Mouse (Mus musculus) layer of hippocampus, postnatal 10 days (tissue): ENCODE results near the gene Foxp1. TPM values are rescaled to one million over a fixed set of nuclear protein-coding genes. Genes with fewer than 3 reads are reported as not detected.

Experiments
- DNase-seq, 2 experiments: peaks; one replicate each; pipeline ENCODE4 v3.0.0; 2021; ENCODE audit warnings: low spot score in 2 of 2
- total RNA-seq, 2 experiments: library from RNA; stranded (reverse); gene quantifications; 2 replicates each; pipeline ENCODE4 v1.2.3; 2021

Foxp1 gene
- total RNA-seq, 2 experiments from 2014 or later: 139 to 149 TPM

- DNase-seq: peak; percentile 69 to 71
Measured at GRCm38 (mm10) chr6:99485217-99485883, 37.2 kb downstream of the Foxp1 start.

- DNase-seq: no peak
Measured at GRCm38 (mm10) chr6:99484884-99485216, 37.7 kb downstream of the Foxp1 start.

GRCm38 (mm10) chr6:99484197-99484725 is 38.3 kb downstream of the Foxp1 start:
- no peak for DNase-seq

GRCm38 (mm10) chr6:99483556-99483955 is 39.0 kb downstream of the Foxp1 start:
- DNase-seq: no peak

- no peak for DNase-seq
Measured at GRCm38 (mm10) chr6:99481568-99481967, 41.0 kb downstream of the Foxp1 start.

- DNase-seq: no peak
Measured at GRCm38 (mm10) chr6:99478873-99479650, 43.5 kb downstream of the Foxp1 start.

- DNase-seq: no peak
Measured at GRCm38 (mm10) chr6:99475040-99475439, 47.5 kb downstream of the Foxp1 start.

- DNase-seq: no peak
Measured at GRCm38 (mm10) chr6:99470906-99471305, 51.6 kb downstream of the Foxp1 start.

- DNase-seq: no peak
Measured at GRCm38 (mm10) chr6:99469134-99469834, 53.2 kb downstream of the Foxp1 start.

- no peak for DNase-seq
Measured at GRCm38 (mm10) chr6:99467831-99468230, 54.7 kb downstream of the Foxp1 start.

GRCm38 (mm10) chr6:99467109-99467508 is 55.4 kb downstream of the Foxp1 start:
- no peak for DNase-seq

GRCm38 (mm10) chr6:99466354-99466753 is 56.2 kb downstream of the Foxp1 start:
- no peak for DNase-seq

- DNase-seq: no peak
Measured at GRCm38 (mm10) chr6:99464449-99464848, 58.1 kb downstream of the Foxp1 start.

GRCm38 (mm10) chr6:99463906-99464305 is 58.6 kb downstream of the Foxp1 start:
- DNase-seq: peak; percentile 23 to 41

- no peak for DNase-seq
Measured at GRCm38 (mm10) chr6:99458775-99459174, 63.7 kb downstream of the Foxp1 start.

- DNase-seq: no peak
Measured at GRCm38 (mm10) chr6:99453763-99454520, 68.6 kb downstream of the Foxp1 start.

- DNase-seq: no peak
Measured at GRCm38 (mm10) chr6:99452638-99453185, 69.8 kb downstream of the Foxp1 start.

GRCm38 (mm10) chr6:99451479-99451878 is 71.0 kb downstream of the Foxp1 start:
- no peak for DNase-seq

GRCm38 (mm10) chr6:99447447-99447846 is 75.1 kb downstream of the Foxp1 start:
- DNase-seq: no peak

GRCm38 (mm10) chr6:99446801-99447415 is 75.6 kb downstream of the Foxp1 start:
- DNase-seq: no peak
